Mouse (Mus musculus) fibroblast of lung, adult 2 months (primary cell): ENCODE measurements around the gene Gpr152.
A peak's percentile ranks its signal among the peaks of the same experiment; 100 is the strongest.

Experiments
- DNase-seq: peaks from one replicate; pipeline ENCODE4 v3.0.0-alpha.2; 2011; ENCODE audit warnings: low read depth

Gpr152 gene

GRCm38 (mm10) chr19:4139446-4139845 is at the start of gene Gpr152:
Gene Gpr152, plus strand, starts transcription at chr19:4139787.
- no peak for DNase-seq

GRCm38 (mm10) chr19:4090446-4090845 is 49.1 kb upstream of the Gpr152 start:
- DNase-seq: no peak

- no peak for DNase-seq
Measured at GRCm38 (mm10) chr19:4091383-4091782, 48.2 kb upstream of the Gpr152 start.

GRCm38 (mm10) chr19:4092750-4093149 is 46.8 kb upstream of the Gpr152 start:
- DNase-seq: no peak

- no peak for DNase-seq
Measured at GRCm38 (mm10) chr19:4093772-4094171, 45.8 kb upstream of the Gpr152 start.

GRCm38 (mm10) chr19:4094348-4094747 is 45.2 kb upstream of the Gpr152 start:
- DNase-seq: no peak

GRCm38 (mm10) chr19:4094774-4095303 is 44.7 kb upstream of the Gpr152 start:
- DNase-seq: no peak

GRCm38 (mm10) chr19:4095802-4096201 is 43.8 kb upstream of the Gpr152 start:
- DNase-seq: no peak

- peak; percentile 98 for DNase-seq
Measured at GRCm38 (mm10) chr19:4096642-4097440, 42.7 kb upstream of the Gpr152 start, which contains the start of gene Cdk2ap2. Gene Cdk2ap2, plus strand, starts transcription at chr19:4097182.

GRCm38 (mm10) chr19:4097441-4097825 is 42.2 kb upstream of the Gpr152 start:
- no peak for DNase-seq

- DNase-seq: no peak
Measured at GRCm38 (mm10) chr19:4098426-4098825, 41.2 kb upstream of the Gpr152 start.

- DNase-seq: peak; percentile 78
Measured at GRCm38 (mm10) chr19:4099056-4099455, 40.5 kb upstream of the Gpr152 start.

- DNase-seq: no peak
Measured at GRCm38 (mm10) chr19:4099837-4100717, 39.5 kb upstream of the Gpr152 start, which contains the start of gene Pitpnm1. Gene Pitpnm1, plus strand, starts transcription at chr19:4099998.

GRCm38 (mm10) chr19:4100718-4101261 is 38.8 kb upstream of the Gpr152 start:
- DNase-seq: no peak

- no peak for DNase-seq
Measured at GRCm38 (mm10) chr19:4101466-4101865, 38.1 kb upstream of the Gpr152 start.

- DNase-seq: no peak
Measured at GRCm38 (mm10) chr19:4102049-4102448, 37.5 kb upstream of the Gpr152 start.

GRCm38 (mm10) chr19:4102626-4103025 is 37.0 kb upstream of the Gpr152 start:
- DNase-seq: no peak

- DNase-seq: no peak
Measured at GRCm38 (mm10) chr19:4103294-4103693, 36.3 kb upstream of the Gpr152 start.

GRCm38 (mm10) chr19:4103792-4104191 is 35.8 kb upstream of the Gpr152 start:
- no peak for DNase-seq

- no peak for DNase-seq
Measured at GRCm38 (mm10) chr19:4104675-4105194, 34.9 kb upstream of the Gpr152 start.

- no peak for DNase-seq
Measured at GRCm38 (mm10) chr19:4106654-4107053, 32.9 kb upstream of the Gpr152 start.

- DNase-seq: no peak
Measured at GRCm38 (mm10) chr19:4108535-4108934, 31.1 kb upstream of the Gpr152 start.
